In the genomic region with DNA sequence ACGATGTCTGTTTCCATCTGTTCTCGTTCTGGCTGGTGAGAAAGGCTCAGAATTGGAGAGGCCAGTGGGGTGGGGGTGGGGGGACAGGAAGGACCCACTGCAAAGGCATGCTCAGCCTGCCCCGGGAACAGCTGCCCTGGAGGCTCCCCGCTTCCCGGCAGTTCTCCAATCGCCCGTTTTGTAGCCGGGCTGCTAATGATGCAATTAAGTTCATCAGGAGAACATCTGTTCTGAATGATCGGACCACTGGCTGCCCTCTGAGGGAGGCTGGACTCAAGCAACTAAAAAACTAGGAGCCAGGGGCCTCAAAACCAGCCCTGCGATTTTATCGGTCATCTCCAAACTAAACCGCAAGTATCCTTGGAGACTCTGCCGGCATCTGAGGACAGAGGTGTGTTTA, we compare ENCODE assay signal across 8 mouse cellular contexts. TPM values are rescaled to one million over a fixed set of nuclear protein-coding genes. Genes with fewer than 3 reads are reported as not detected.
DNase-seq lines count a peak whose midpoint lies in the region; ATAC-seq and TF ChIP-seq lines count a peak whose summit lies in the region.

No protein-coding gene starts in this region.

- no peak for TF ChIP-seq POLR2A in kidney, adult 2 months (IDR thresholded peaks at IDR 0.05; ENCODE audit: low read depth, low read length)

- H3K4me1 ChIP-seq in kidney, adult 2 months (ENCODE audit: control insufficient read depth, insufficient read depth, low read length): no peaks in the 10 kb centered on the region
- peaks cover 20% of the 10 kb centered on the region for H3K4me1 ChIP-seq in stomach, embryonic 14.5 days (ENCODE audit: control insufficient read depth, insufficient read depth, low read length)
- H3K4me1 ChIP-seq in liver, postnatal 0 days (ENCODE audit: insufficient read depth): peaks cover 14% of the 10 kb centered on the region

- TF ChIP-seq EP300 in liver, postnatal 0 days (IDR thresholded peaks at IDR 0.05; ENCODE audit: low read depth): no peak

- no peaks in the 10 kb centered on the region for H3K27me3 ChIP-seq in kidney, adult 2 months (replicated peaks; ENCODE audit: control insufficient read depth, insufficient read depth, low read length)
- H3K27me3 ChIP-seq in stomach, embryonic 14.5 days (ENCODE audit: control insufficient read depth, insufficient read depth, low read length): no peaks in the 10 kb centered on the region
- no peaks in the 10 kb centered on the region for H3K27me3 ChIP-seq in liver, postnatal 0 days (ENCODE audit: insufficient read depth, low read length)

- no peak overlapping the region for H3K4me2 ChIP-seq in stomach, embryonic 14.5 days (replicated peaks; ENCODE audit: low read depth, low read length)
- H3K4me2 ChIP-seq in liver, postnatal 0 days (ENCODE audit: low read depth, low read length): no peak overlapping the region

- no peaks in the 10 kb centered on the region for H3K36me3 ChIP-seq in kidney, adult 2 months (ENCODE audit: control insufficient read depth, insufficient read depth, low read length)
- no peaks in the 10 kb centered on the region for H3K36me3 ChIP-seq in stomach, embryonic 14.5 days (ENCODE audit: control insufficient read depth, insufficient read depth, low read length)
- no peaks in the 10 kb centered on the region for H3K36me3 ChIP-seq in liver, postnatal 0 days (replicated peaks; ENCODE audit: insufficient read depth, low read length)

- H3K9me3 ChIP-seq in stomach, embryonic 14.5 days (ENCODE audit: control insufficient read depth, low read depth, low read length): no peaks in the 10 kb centered on the region
- H3K9me3 ChIP-seq in liver, postnatal 0 days (ENCODE audit: low read length): no peaks in the 10 kb centered on the region

- H3K27ac ChIP-seq in kidney, adult 2 months (ENCODE audit: insufficient read depth, low read depth, low read length): no peak overlapping the region
- no peak overlapping the region for H3K27ac ChIP-seq in gastrocnemius, adult 2 months
- 0 out of 2 replicates have a peak overlapping the region, but pooled peaks have one; percentile 0 for H3K27ac ChIP-seq in stomach, embryonic 14.5 days (ENCODE audit: low read length)
- H3K27ac ChIP-seq in liver, postnatal 0 days (ENCODE audit: low read depth): no peak overlapping the region

- no peak overlapping the region for H3K4me3 ChIP-seq in kidney, adult 2 months (ENCODE audit: insufficient read depth, low read depth, low read length)
- H3K4me3 ChIP-seq in gastrocnemius, adult 2 months: peak overlapping the region; percentile 28
- H3K4me3 ChIP-seq in stomach, embryonic 14.5 days (ENCODE audit: low read depth, low read length): no peak overlapping the region
- no peak overlapping the region for H3K4me3 ChIP-seq in liver, postnatal 0 days (ENCODE audit: low read depth, low read length)

- DNase-seq in kidney, postnatal 10 days: peak; percentile 61
- no peak for DNase-seq in kidney, adult 2 months
- DNase-seq in gastrocnemius, adult 2 months: peak; percentile 65
- peak; percentile 48 to 63 for DNase-seq in kidney, postnatal 4 days
- DNase-seq in liver, postnatal 0 days: no peak
- DNase-seq in adrenal gland, adult 8-10 months: no peak
- no peak for DNase-seq in adrenal gland, postnatal 14 days

- intact Hi-C loops in gastrocnemius, adult 2 months (cut with DNase I): no loop called here

- no peak overlapping the region for H3K9ac ChIP-seq in stomach, embryonic 14.5 days (replicated peaks; ENCODE audit: low read depth, low read length)
- H3K9ac ChIP-seq in liver, postnatal 0 days (replicated peaks): no peak overlapping the region

- 33% methylated on average over 13 of the region's 13 CpGs for WGBS in kidney, adult 2 months
- 21% methylated on average over 13 of the region's 13 CpGs for WGBS in stomach, embryonic 14.5 days
- 38% methylated on average over 12 of the region's 13 CpGs for WGBS in liver, postnatal 0 days (ENCODE audit: insufficient replicate concordance)

- ATAC-seq in stomach, embryonic 14.5 days (ENCODE audit: insufficient number of reproducible peaks, insufficient read depth, low FRiP score, low read depth): peak; percentile 68; the same call in 1 of the 2 replicates
- no peak for ATAC-seq in liver, postnatal 0 days

- TF ChIP-seq CTCF in kidney, adult 2 months (conservative IDR thresholded peaks at IDR 0.05; ENCODE audit: insufficient read depth, insufficient read length, low read depth, low read length): no peak
- TF ChIP-seq CTCF in gastrocnemius, adult 2 months (IDR thresholded peaks at IDR 0.05): no peak
- no peak for TF ChIP-seq CTCF in liver, postnatal 0 days (IDR thresholded peaks at IDR 0.05; ENCODE audit: low read depth)

RNA-seq across cellular contexts. Expression of a gene that starts 44.1 kb away (rescaled TPM):
- polyA plus RNA-seq in kidney, adult 2 months (2012; rRNA removed): 54.4 and 78.8 TPM in 2 replicates
- 10 to 100 TPM in 1 of 2 experiments, 1 to 10 TPM in 1; 9.5 to 11.1 TPM for total RNA-seq in gastrocnemius, adult 2 months (2021)
- polyA plus RNA-seq in stomach, embryonic 14.5 days (2014; fragmentation: Nextera tagmentation; extraction: Ambion mirVana): 74.1 and 75.8 TPM in 2 replicates
- 14.3 and 20.1 TPM in 2 replicates for polyA plus RNA-seq in liver, postnatal 0 days (2015; fragmentation: Nextera tagmentation; extraction: Ambion mirVana)
- total RNA-seq in adrenal gland, adult 8-10 months (2022): 10 to 100 TPM; 25.2 to 38.7 (median 32.2) TPM
- 21.0 and 26.6 TPM in 2 replicates for total RNA-seq in adrenal gland, postnatal 14 days (2021)

Comparison
In these comparisons a context has a peak if more than half of its experiments do, and no peak if none do; other contexts are left out.
1. DNase-seq: peak in kidney, postnatal 10 days (single experiment), gastrocnemius, adult 2 months (single experiment) and kidney, postnatal 4 days (2 of 2); none in kidney, adult 2 months (single experiment), liver, postnatal 0 days (single experiment), adrenal gland, adult 8-10 months (single experiment) and adrenal gland, postnatal 14 days (single experiment).